Mouse (Mus musculus): ENCODE results near the gene Fpr-rs6.

Fpr-rs6 gene

DNA sequence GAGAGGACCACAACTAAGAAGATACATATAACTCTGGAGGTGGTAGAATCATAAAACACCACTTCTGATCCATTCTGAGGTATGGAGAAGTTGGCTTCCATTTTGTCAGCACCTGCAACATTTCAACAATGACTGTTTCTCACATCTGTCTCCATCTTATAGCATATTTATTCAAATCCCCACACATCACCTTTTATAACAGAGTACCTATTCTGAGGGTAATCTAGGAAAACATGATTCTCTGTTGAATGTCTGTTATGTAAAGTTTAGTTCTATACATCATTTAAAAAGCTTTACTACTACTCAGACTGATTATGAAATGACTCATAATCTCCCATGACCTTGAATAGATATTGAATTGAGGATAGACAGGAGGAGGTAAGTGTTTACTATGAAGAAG lies at the start of gene Fpr-rs6:
Gene Fpr-rs6, minus strand, starts transcription at position 101 of the 400 bp plus-strand sequence.
- DNase-seq: no peak
